Comparison of ENCODE assay signal across 9 mouse cellular contexts in the genomic region with DNA sequence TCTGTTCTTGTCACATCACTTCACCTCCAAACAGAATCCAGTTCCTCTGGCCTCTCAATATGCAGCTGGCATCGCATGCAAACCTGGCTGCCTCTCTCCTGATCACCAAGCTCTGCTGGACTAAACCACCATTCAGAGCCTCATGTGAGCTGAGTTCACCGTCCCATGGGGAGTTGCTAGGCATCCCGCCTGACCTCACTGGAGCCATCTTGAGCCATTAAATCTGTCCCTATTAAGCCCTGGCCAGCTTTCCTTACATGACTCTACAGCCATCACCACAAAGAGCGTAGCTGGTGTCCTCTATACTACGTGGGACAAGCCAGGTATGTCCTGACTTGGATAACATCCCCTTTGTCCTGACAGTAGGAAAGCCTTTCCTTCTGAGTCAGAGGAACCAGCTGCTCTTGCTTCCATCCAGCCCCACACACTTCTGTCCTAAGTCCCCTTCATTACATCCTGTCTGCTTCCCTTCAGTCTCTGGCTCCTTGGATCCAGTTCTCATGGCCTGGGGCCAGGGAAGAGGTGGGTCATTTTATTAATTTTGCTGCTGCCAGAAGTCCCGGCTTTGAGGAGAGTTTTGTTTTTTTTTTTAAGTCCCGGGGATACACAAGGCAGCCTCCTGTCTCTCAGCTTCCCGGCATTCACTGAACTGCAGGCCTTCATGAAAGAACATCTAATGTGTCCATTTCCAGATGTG.
DNase-seq lines count a peak whose midpoint lies in the region; ATAC-seq lines count a peak whose summit lies in the region.
"Had no signal": no experiment of that assay in that cellular context is flagged by ENCODE, and none has a peak within 500 bp of the region (broad histone marks: within the 10 kb centered on the region; RNA-seq: fewer than 3 reads in every experiment).

No protein-coding gene starts in this region.

- DNase-seq in adrenal gland, postnatal 14 days: peak; percentile 48
- DNase-seq in adrenal gland, adult (ENCODE audit: inconsistent age in 2 of 2, low spot score in 1 of 2): no peak
- peak; percentile 80 for DNase-seq in MN1 (ENCODE audit: low spot score)
- peak; percentile 30 to 65 for DNase-seq in gastrocnemius, postnatal 4 days (ENCODE audit: low spot score in 2 of 2)
- DNase-seq in kidney, postnatal 10 days: peak; percentile 80
- no peak for DNase-seq in layer of hippocampus, adult 8-10 months (ENCODE audit: low spot score in 2 of 2)

- no peak for ATAC-seq in megakaryocyte, adult 5-6 weeks (ENCODE audit: poor library complexity, severe bottlenecking)
- no peak for ATAC-seq in activated CD4-positive, CD25-positive, alpha-beta regulatory T cell, adult 4 months
- ATAC-seq: forebrain, embryonic 15.5 days had no signal

Comparison
In these comparisons a context has a peak if more than half of its experiments do, and no peak if none do; other contexts are left out.
1. DNase-seq: peak in adrenal gland, postnatal 14 days (single experiment), MN1 (single experiment), gastrocnemius, postnatal 4 days (2 of 2) and kidney, postnatal 10 days (single experiment); none in adrenal gland, adult (0 of 2) and layer of hippocampus, adult 8-10 months (0 of 2).